Mouse (Mus musculus) liver, embryonic 13.5 days (tissue): ENCODE results near the gene Rbm24. TPM values are rescaled to one million over a fixed set of nuclear protein-coding genes. Genes with fewer than 3 reads are reported as not detected.
A peak's percentile ranks its signal among the peaks of the same experiment; 100 is the strongest.

ENCODE experiments used
- ATAC-seq: fragments of 200-750 bp; cut with Nextera tagmentation; 2 replicates; pipeline ENCODE4 v1.8.0; 2017; ENCODE audit warnings: low read depth, mild to moderate bottlenecking, moderate number of reproducible peaks, moderate library complexity
- DNase-seq: peaks from one replicate; pipeline ENCODE4 v3.0.0; 2022
- H3K27ac ChIP-seq: fragments of 300-500 bp; sonication (generic); 2 replicates; pipeline ENCODE4 v1.5.1; 2015; ENCODE audit warnings: moderate library complexity, mild to moderate bottlenecking, inconsistent platforms
- H3K27me3 ChIP-seq: fragments of 300-500 bp; sonication (generic); 2 replicates; pipeline ENCODE4 v1.6.1; 2015; ENCODE audit warnings: mild to moderate bottlenecking, inconsistent platforms
- H3K36me3 ChIP-seq: fragments of 300-500 bp; sonication (generic); 2 replicates; pipeline ENCODE4 v1.6.1; 2015; ENCODE audit warnings: mild to moderate bottlenecking, inconsistent platforms
- H3K4me1 ChIP-seq: fragments of 300-500 bp; sonication (generic); replicated peaks from 2 replicates; pipeline ENCODE4 v1.6.1; 2015; ENCODE audit warnings: inconsistent platforms
- H3K4me2 ChIP-seq: fragments of 300-500 bp; sonication (generic); 2 replicates; pipeline ENCODE4 v1.6.1; 2015; ENCODE audit warnings: inconsistent platforms, mild to moderate bottlenecking, moderate library complexity
- H3K4me3 ChIP-seq: fragments of 300-500 bp; sonication (generic); replicated peaks from 2 replicates; pipeline ENCODE4 v1.5.1; 2015; ENCODE audit warnings: mild to moderate bottlenecking, inconsistent platforms
- H3K9ac ChIP-seq: fragments of 300-500 bp; sonication (generic); 2 replicates; pipeline ENCODE4 v1.6.1; 2015; ENCODE audit warnings: mild to moderate bottlenecking, inconsistent platforms
- H3K9me3 ChIP-seq: fragments of 300-500 bp; sonication (generic); replicated peaks from 2 replicates; pipeline ENCODE4 v1.6.1; 2016; ENCODE audit warnings: inconsistent platforms
- WGBS: fragments of 180-500 bp; shearing (Covaris S2); methylation state at CpG from one replicate; pipeline ENCODE4 v1.1.7; 2015; ENCODE audit not compliant: insufficient replicate concordance; 5-methylcytosine and 5-hydroxymethylcytosine counted together
- polyA plus RNA-seq: library from polyadenylated mRNA; unstranded; fragments of >200 nt; fragmentation: Nextera tagmentation; extraction: Ambion mirVana; gene quantifications from 2 replicates; pipeline ENCODE4 v1.2.1, GENCODE M21; 2015

The Rbm24 gene
- polyA plus RNA-seq, 1 experiment from 2014 or later, result 0.14 TPM

- Histone ChIP-seq H3K4me1 (peaks cover 4% of the 10 kb centered on the region), H3K27me3 (no peaks in the 10 kb centered on the region), H3K9me3 (no peaks in the 10 kb centered on the region), H3K4me3 (no peak overlapping the region), H3K9ac (no peak overlapping the region), H3K4me2 (no peak overlapping the region), H3K36me3 (no peaks in the 10 kb centered on the region), H3K27ac (no peak overlapping the region)
- ATAC-seq (no peak), DNase-seq (no peak)
- WGBS, result 44% methylated on average over 6 of the region's 6 CpGs
Observed at GRCm38 (mm10) chr13:46438960-46439359, 20.7 kb downstream of the Rbm24 start.

GRCm38 (mm10) chr13:46444021-46444420, 25.8 kb downstream of the Rbm24 start:
- DNase-seq, result peak; percentile 14
- no peak overlapping the region for H3K27ac ChIP-seq
- H3K4me1 ChIP-seq, result peaks cover 8% of the 10 kb centered on the region
- ATAC-seq, result peak; percentile 50; the same call in 1 of the 2 replicates
- no peak overlapping the region for H3K4me3 ChIP-seq
- H3K4me2 ChIP-seq, result no peak overlapping the region
- no peaks in the 10 kb centered on the region for H3K36me3 ChIP-seq
- H3K27me3 ChIP-seq, result no peaks in the 10 kb centered on the region
- WGBS, result 19% methylated on average over 7 of the region's 7 CpGs
- no peak overlapping the region for H3K9ac ChIP-seq
- no peaks in the 10 kb centered on the region for H3K9me3 ChIP-seq

GRCm38 (mm10) chr13:46446062-46446461, 27.8 kb downstream of the Rbm24 start:
- Histone ChIP-seq H3K4me1 (peaks cover 8% of the 10 kb centered on the region), H3K36me3 (no peaks in the 10 kb centered on the region), H3K27ac (no peak overlapping the region), H3K27me3 (no peaks in the 10 kb centered on the region), H3K4me3 (no peak overlapping the region), H3K9me3 (no peaks in the 10 kb centered on the region), H3K9ac (no peak overlapping the region), H3K4me2 (no peak overlapping the region)
- ATAC-seq, result no peak
- no peak for DNase-seq
- 62% methylated on average over 6 of the region's 6 CpGs for WGBS

GRCm38 (mm10) chr13:46448276-46448675, 30.0 kb downstream of the Rbm24 start:
- peaks cover 8% of the 10 kb centered on the region for H3K4me1 ChIP-seq
- H3K27ac ChIP-seq, result no peak overlapping the region
- H3K4me3 ChIP-seq, result no peak overlapping the region
- no peaks in the 10 kb centered on the region for H3K36me3 ChIP-seq
- 54% methylated on average over 2 of the region's 2 CpGs for WGBS
- DNase-seq (no peak), ATAC-seq (no peak)
- H3K9me3 ChIP-seq, result no peaks in the 10 kb centered on the region
- H3K9ac ChIP-seq, result no peak overlapping the region
- no peaks in the 10 kb centered on the region for H3K27me3 ChIP-seq
- H3K4me2 ChIP-seq, result no peak overlapping the region

- Histone ChIP-seq H3K36me3 (no peaks in the 10 kb centered on the region), H3K9me3 (no peaks in the 10 kb centered on the region), H3K4me2 (no peak overlapping the region), H3K27ac (no peak overlapping the region), H3K4me1 (no peaks in the 10 kb centered on the region), H3K4me3 (no peak overlapping the region), H3K9ac (no peak overlapping the region), H3K27me3 (no peaks in the 10 kb centered on the region)
- ATAC-seq, result no peak
- DNase-seq, result no peak
- WGBS, result 50% methylated on average over 4 of the region's 4 CpGs
Observed at GRCm38 (mm10) chr13:46449955-46450354, 31.7 kb downstream of the Rbm24 start.

- no peaks in the 10 kb centered on the region for H3K27me3 ChIP-seq
- 66% methylated on average over 7 of the region's 7 CpGs for WGBS
- H3K4me3 ChIP-seq, result no peak overlapping the region
- ATAC-seq (no peak), DNase-seq (no peak)
- H3K36me3 ChIP-seq, result no peaks in the 10 kb centered on the region
- no peak overlapping the region for H3K4me2 ChIP-seq
- H3K9me3 ChIP-seq, result no peaks in the 10 kb centered on the region
- no peak overlapping the region for H3K9ac ChIP-seq
- no peaks in the 10 kb centered on the region for H3K4me1 ChIP-seq
- H3K27ac ChIP-seq, result no peak overlapping the region
Observed at GRCm38 (mm10) chr13:46450623-46451022, 32.4 kb downstream of the Rbm24 start.

GRCm38 (mm10) chr13:46451548-46451947, 33.3 kb downstream of the Rbm24 start:
- DNase-seq (no peak), ATAC-seq (no peak)
- H3K27ac ChIP-seq, result no peak overlapping the region
- no peaks in the 10 kb centered on the region for H3K27me3 ChIP-seq
- no peak overlapping the region for H3K4me2 ChIP-seq
- no peak overlapping the region for H3K9ac ChIP-seq
- H3K9me3 ChIP-seq, result no peaks in the 10 kb centered on the region
- H3K4me1 ChIP-seq, result no peaks in the 10 kb centered on the region
- H3K36me3 ChIP-seq, result no peaks in the 10 kb centered on the region
- no peak overlapping the region for H3K4me3 ChIP-seq
- WGBS, result 58% methylated on average over 3 of the region's 3 CpGs

GRCm38 (mm10) chr13:46459546-46459945, 41.3 kb downstream of the Rbm24 start:
- Histone ChIP-seq H3K9me3 (no peaks in the 10 kb centered on the region), H3K4me2 (no peak overlapping the region), H3K4me3 (no peak overlapping the region), H3K27me3 (no peaks in the 10 kb centered on the region), H3K36me3 (no peaks in the 10 kb centered on the region), H3K4me1 (no peaks in the 10 kb centered on the region), H3K27ac (no peak overlapping the region), H3K9ac (no peak overlapping the region)
- ATAC-seq (no peak), DNase-seq (no peak)
- WGBS, result 74% methylated on average over 10 of the region's 10 CpGs

- H3K36me3 ChIP-seq, result no peaks in the 10 kb centered on the region
- no peak overlapping the region for H3K9ac ChIP-seq
- WGBS, result 57% methylated on average over 4 of the region's 4 CpGs
- H3K27me3 ChIP-seq, result no peaks in the 10 kb centered on the region
- no peaks in the 10 kb centered on the region for H3K4me1 ChIP-seq
- DNase-seq (no peak), ATAC-seq (no peak)
- H3K27ac ChIP-seq, result no peak overlapping the region
- H3K4me2 ChIP-seq, result no peak overlapping the region
- H3K4me3 ChIP-seq, result no peak overlapping the region
- no peaks in the 10 kb centered on the region for H3K9me3 ChIP-seq
Observed at GRCm38 (mm10) chr13:46462280-46462679, 44.0 kb downstream of the Rbm24 start.

- Histone ChIP-seq H3K4me1 (no peaks in the 10 kb centered on the region), H3K27ac (no peak overlapping the region), H3K4me3 (no peak overlapping the region), H3K4me2 (no peak overlapping the region), H3K9ac (no peak overlapping the region), H3K27me3 (no peaks in the 10 kb centered on the region), H3K36me3 (no peaks in the 10 kb centered on the region), H3K9me3 (no peaks in the 10 kb centered on the region)
- no peak for DNase-seq
- no peak for ATAC-seq
- WGBS, result 22% methylated on average over 3 of the region's 3 CpGs
Observed at GRCm38 (mm10) chr13:46463764-46464163, 45.5 kb downstream of the Rbm24 start.

GRCm38 (mm10) chr13:46468251-46468650, 50.0 kb downstream of the Rbm24 start:
- no peaks in the 10 kb centered on the region for H3K4me1 ChIP-seq
- no peak overlapping the region for H3K27ac ChIP-seq
- 41% methylated on average over 8 of the region's 8 CpGs for WGBS
- no peak overlapping the region for H3K4me2 ChIP-seq
- no peak overlapping the region for H3K9ac ChIP-seq
- H3K9me3 ChIP-seq, result no peaks in the 10 kb centered on the region
- no peaks in the 10 kb centered on the region for H3K36me3 ChIP-seq
- no peak overlapping the region for H3K4me3 ChIP-seq
- no peaks in the 10 kb centered on the region for H3K27me3 ChIP-seq
- no peak for DNase-seq
- ATAC-seq, result no peak

GRCm38 (mm10) chr13:46469536-46469935, 51.3 kb downstream of the Rbm24 start:
- Histone ChIP-seq H3K27ac (no peak overlapping the region), H3K4me3 (no peak overlapping the region), H3K4me1 (no peaks in the 10 kb centered on the region), H3K4me2 (no peak overlapping the region), H3K9ac (no peak overlapping the region), H3K9me3 (no peaks in the 10 kb centered on the region), H3K27me3 (no peaks in the 10 kb centered on the region), H3K36me3 (no peaks in the 10 kb centered on the region)
- DNase-seq (no peak), ATAC-seq (no peak)
- WGBS, result 78% methylated on average over 2 of the region's 2 CpGs
